Mouse (Mus musculus) limb, embryonic 15.5 days (tissue): ENCODE measurements around the gene Ifitm2. TPM values are rescaled to one million over a fixed set of nuclear protein-coding genes. Genes with fewer than 3 reads are reported as not detected.

ENCODE experiments used
- ATAC-seq: fragments of 200-750 bp; cut with Nextera tagmentation; 2 replicates; pipeline ENCODE4 v1.8.0; 2017; ENCODE audit warnings: low read depth, moderate TSS enrichment; ENCODE audit not compliant: insufficient number of reproducible peaks, low FRiP score, low TSS enrichment
- H3K27ac ChIP-seq: fragments of 300-500 bp; sonication (generic); 2 replicates; pipeline ENCODE4 v1.5.1; 2015; ENCODE audit warnings: moderate library complexity, mild to moderate bottlenecking, inconsistent platforms
- H3K27me3 ChIP-seq: fragments of 300-500 bp; sonication (generic); 2 replicates; pipeline ENCODE4 v1.6.1; 2015; ENCODE audit warnings: inconsistent platforms
- H3K36me3 ChIP-seq: fragments of 300-500 bp; sonication (generic); 2 replicates; pipeline ENCODE4 v1.6.1; 2015; ENCODE audit warnings: inconsistent platforms
- H3K4me1 ChIP-seq: fragments of 300-500 bp; sonication (generic); 2 replicates; pipeline ENCODE4 v1.6.1; 2015; ENCODE audit warnings: inconsistent platforms
- H3K4me2 ChIP-seq: fragments of 300-500 bp; sonication (generic); 2 replicates; pipeline ENCODE4 v1.6.1; 2015; ENCODE audit warnings: mild to moderate bottlenecking, inconsistent platforms
- H3K4me3 ChIP-seq: fragments of 300-500 bp; sonication (generic); 2 replicates; pipeline ENCODE4 v1.5.1; 2015; ENCODE audit warnings: mild to moderate bottlenecking, inconsistent platforms
- H3K9ac ChIP-seq: fragments of 300-500 bp; sonication (generic); 2 replicates; pipeline ENCODE4 v1.6.1; 2015; ENCODE audit warnings: inconsistent platforms
- H3K9me3 ChIP-seq: fragments of 300-500 bp; sonication (generic); 2 replicates; pipeline ENCODE4 v1.6.1; 2016; ENCODE audit warnings: inconsistent platforms
- WGBS: fragments of 180-500 bp; shearing (Covaris S2); methylation state at CpG from one replicate; pipeline ENCODE4 v1.1.7; 2015; 5-methylcytosine and 5-hydroxymethylcytosine counted together
- polyA plus RNA-seq: library from polyadenylated mRNA; unstranded; fragments of >200 nt; fragmentation: Nextera tagmentation; extraction: Ambion mirVana; gene quantifications from 2 replicates; pipeline ENCODE4 v1.2.1, GENCODE M21; 2015

The Ifitm2 gene
- polyA plus RNA-seq, 1 experiment from 2014 or later: 1,547 TPM

DNA sequence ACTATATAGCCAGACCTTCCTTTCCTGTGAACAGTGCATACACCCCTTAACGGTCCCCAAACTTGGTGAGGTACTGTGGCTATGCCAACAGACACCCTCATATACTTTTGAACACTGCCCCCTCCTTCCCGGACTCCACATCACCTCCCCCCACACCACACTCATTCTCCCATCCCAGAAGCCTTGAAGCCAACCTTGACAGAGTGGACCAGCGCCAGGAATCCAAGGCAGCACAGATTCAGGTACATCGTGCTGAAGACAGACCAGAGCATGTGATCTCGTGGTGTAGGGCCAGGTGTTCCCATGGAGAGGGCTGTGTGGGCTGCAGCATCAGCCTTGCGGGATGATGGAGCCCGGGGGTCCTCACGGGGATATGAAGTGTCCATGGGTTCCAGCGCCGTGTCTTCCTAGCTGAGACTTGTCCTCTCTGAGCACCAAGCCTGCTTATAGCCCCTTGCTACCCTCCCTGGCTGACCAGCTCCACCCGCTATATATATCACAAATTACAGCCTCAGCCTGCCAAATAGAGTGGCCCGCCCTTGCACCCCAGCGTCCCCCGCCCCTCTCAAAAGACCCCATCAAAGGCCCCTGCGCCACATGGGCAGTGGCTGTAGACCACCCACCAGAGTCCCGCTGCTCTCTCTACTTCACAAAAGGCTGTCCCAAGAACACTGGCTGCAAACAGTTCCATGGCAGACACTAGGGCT lies 5.8 kb downstream of the Ifitm2 start, which contains the start of gene Ifitm5:
TSS of gene Ifitm5 (minus strand) at position 468 of the 707 bp plus-strand sequence.
- H3K27ac ChIP-seq: peak within 1 kb of the TSS; percentile 80
- peaks cover 49% of the 10 kb centered on the region for H3K4me1 ChIP-seq
- H3K4me2 ChIP-seq: peak within 1 kb of the TSS; percentile 19
- no peaks in the 10 kb centered on the region for H3K9me3 ChIP-seq
- H3K36me3 ChIP-seq: peaks cover 55% of the 10 kb centered on the region
- no peak within 1 kb of the TSS for H3K4me3 ChIP-seq
- 68% methylated on average over 16 of the region's 16 CpGs for WGBS
- no peak for ATAC-seq
- H3K9ac ChIP-seq: peak within 1 kb of the TSS; percentile 14; the same call in 1 of the 2 replicates
- H3K27me3 ChIP-seq: no peaks in the 10 kb centered on the region

- Histone ChIP-seq H3K36me3 (peaks cover 61% of the 10 kb centered on the region), H3K27me3 (no peaks in the 10 kb centered on the region), H3K9ac (no peak overlapping the region), H3K9me3 (no peaks in the 10 kb centered on the region), H3K27ac (no peak overlapping the region), H3K4me1 (peaks cover 45% of the 10 kb centered on the region), H3K4me2 (no peak overlapping the region), H3K4me3 (no peak overlapping the region)
- ATAC-seq: no peak
- WGBS: 83% methylated on average over 6 of the region's 6 CpGs
Observed at GRCm38 (mm10) chr7:140949255-140949654, 6.5 kb downstream of the Ifitm2 start.

DNA sequence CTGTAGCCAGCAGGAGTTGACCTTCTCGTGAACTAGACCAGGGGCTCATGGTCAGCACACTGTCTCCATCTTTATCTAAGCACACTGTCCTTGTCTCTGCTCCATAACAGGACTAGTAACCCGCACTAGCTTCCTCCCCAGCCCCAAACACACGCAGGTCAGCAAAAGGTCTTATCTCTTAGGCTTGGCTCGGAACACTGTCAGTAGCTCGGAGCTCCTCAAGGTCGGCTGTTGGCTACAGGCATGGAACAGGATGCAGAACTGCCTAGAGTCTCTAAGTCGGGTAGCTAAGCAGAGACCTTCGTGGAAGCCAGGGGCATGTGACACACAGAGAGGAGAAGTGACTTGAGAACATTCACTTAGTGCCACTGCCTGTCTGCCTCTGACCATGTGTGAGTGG lies 7.6 kb downstream of the Ifitm2 start:
- no peak overlapping the region for H3K27ac ChIP-seq
- no peaks in the 10 kb centered on the region for H3K27me3 ChIP-seq
- peaks cover 60% of the 10 kb centered on the region for H3K36me3 ChIP-seq
- no peak overlapping the region for H3K9ac ChIP-seq
- H3K9me3 ChIP-seq: no peaks in the 10 kb centered on the region
- H3K4me2 ChIP-seq: no peak overlapping the region
- 81% methylated on average over 8 of the region's 8 CpGs for WGBS
- H3K4me1 ChIP-seq: peaks cover 36% of the 10 kb centered on the region
- ATAC-seq: no peak
- no peak overlapping the region for H3K4me3 ChIP-seq

DNA sequence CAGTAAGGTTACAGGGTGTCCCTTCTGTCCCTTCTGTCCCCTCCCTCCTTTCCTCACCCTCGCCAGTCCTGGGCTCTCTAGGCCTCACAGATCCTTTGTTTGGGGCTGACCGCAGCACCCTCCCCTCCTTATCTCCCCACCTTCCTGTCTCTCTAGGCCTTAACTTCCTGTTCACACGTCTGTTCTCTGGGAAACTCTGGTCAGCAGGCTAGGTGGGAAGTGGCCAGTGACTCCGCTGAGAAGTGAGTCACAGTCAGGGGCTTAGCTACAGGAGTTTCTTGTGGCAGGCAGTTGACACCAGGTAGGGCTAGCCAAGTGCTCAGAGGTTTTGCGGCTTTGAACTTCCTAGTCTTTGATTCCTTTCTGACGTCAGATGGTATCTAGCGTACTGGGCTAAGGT lies 8.8 kb downstream of the Ifitm2 start:
- no peak overlapping the region for H3K4me2 ChIP-seq
- no peaks in the 10 kb centered on the region for H3K27me3 ChIP-seq
- H3K4me1 ChIP-seq: peaks cover 36% of the 10 kb centered on the region
- no peaks in the 10 kb centered on the region for H3K9me3 ChIP-seq
- no peak overlapping the region for H3K9ac ChIP-seq
- H3K27ac ChIP-seq: no peak overlapping the region
- WGBS: 57% methylated on average over 7 of the region's 7 CpGs
- no peak overlapping the region for H3K4me3 ChIP-seq
- H3K36me3 ChIP-seq: peaks cover 56% of the 10 kb centered on the region
- ATAC-seq: no peak

- no peaks in the 10 kb centered on the region for H3K27me3 ChIP-seq
- no peaks in the 10 kb centered on the region for H3K9me3 ChIP-seq
- 93% methylated on average over 10 of the region's 10 CpGs for WGBS
- no peak overlapping the region for H3K4me2 ChIP-seq
- H3K4me3 ChIP-seq: no peak overlapping the region
- no peak for ATAC-seq
- peaks cover 56% of the 10 kb centered on the region for H3K36me3 ChIP-seq
- H3K27ac ChIP-seq: no peak overlapping the region
- H3K4me1 ChIP-seq: peaks cover 29% of the 10 kb centered on the region
- no peak overlapping the region for H3K9ac ChIP-seq
Observed at GRCm38 (mm10) chr7:140946311-140946710, 9.5 kb downstream of the Ifitm2 start.

- Histone ChIP-seq H3K4me1 (peaks cover 23% of the 10 kb centered on the region), H3K4me3 (no peak overlapping the region), H3K9me3 (no peaks in the 10 kb centered on the region), H3K36me3 (peaks cover 56% of the 10 kb centered on the region), H3K27me3 (no peaks in the 10 kb centered on the region), H3K9ac (no peak overlapping the region), H3K4me2 (no peak overlapping the region), H3K27ac (no peak overlapping the region)
- WGBS: 93% methylated on average over 5 of the region's 5 CpGs
- ATAC-seq: no peak
Observed at GRCm38 (mm10) chr7:140945247-140945646, 10.5 kb downstream of the Ifitm2 start.

GRCm38 (mm10) chr7:140944236-140944635 lies 11.6 kb downstream of the Ifitm2 start:
- no peak overlapping the region for H3K4me2 ChIP-seq
- 82% methylated on average over 7 of the region's 7 CpGs for WGBS
- no peak overlapping the region for H3K4me3 ChIP-seq
- peaks cover 48% of the 10 kb centered on the region for H3K36me3 ChIP-seq
- H3K4me1 ChIP-seq: peaks cover 28% of the 10 kb centered on the region
- no peak overlapping the region for H3K9ac ChIP-seq
- no peaks in the 10 kb centered on the region for H3K27me3 ChIP-seq
- no peak for ATAC-seq
- no peaks in the 10 kb centered on the region for H3K9me3 ChIP-seq
- no peak overlapping the region for H3K27ac ChIP-seq

DNA sequence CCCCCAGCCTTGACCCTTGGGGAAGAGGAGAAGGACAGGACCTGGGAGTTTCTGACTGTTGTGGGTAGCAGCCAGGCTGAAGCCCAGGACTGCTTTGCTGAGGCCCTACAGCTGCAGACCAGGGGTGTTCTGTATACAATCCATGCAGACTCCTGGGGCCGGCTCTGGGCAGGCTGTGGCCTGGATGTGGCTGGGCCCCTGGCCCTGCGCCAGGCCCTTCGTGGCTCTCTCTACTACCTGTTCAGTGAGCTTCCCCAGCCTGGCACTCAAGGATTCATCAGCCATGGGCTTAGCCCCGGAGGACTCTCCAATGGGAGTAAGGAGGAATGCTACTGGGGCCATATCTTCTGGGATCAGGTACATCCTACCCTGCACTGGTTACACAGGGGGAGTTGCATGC lies 12.4 kb downstream of the Ifitm2 start:
- H3K27ac ChIP-seq: peak overlapping the region; percentile 97
- H3K9ac ChIP-seq: no peak overlapping the region
- no peaks in the 10 kb centered on the region for H3K27me3 ChIP-seq
- peaks cover 33% of the 10 kb centered on the region for H3K4me1 ChIP-seq
- no peaks in the 10 kb centered on the region for H3K9me3 ChIP-seq
- peaks cover 39% of the 10 kb centered on the region for H3K36me3 ChIP-seq
- ATAC-seq: no peak
- no peak overlapping the region for H3K4me3 ChIP-seq
- H3K4me2 ChIP-seq: no peak overlapping the region
- WGBS: 74% methylated on average over 4 of the region's 4 CpGs

GRCm38 (mm10) chr7:140942811-140943210 lies 13.0 kb downstream of the Ifitm2 start:
- no peak for ATAC-seq
- peak overlapping the region; percentile 56; the same call in 1 of the 2 replicates for H3K4me3 ChIP-seq
- WGBS: 87% methylated on average over 10 of the region's 10 CpGs
- H3K9me3 ChIP-seq: no peaks in the 10 kb centered on the region
- H3K4me1 ChIP-seq: peaks cover 33% of the 10 kb centered on the region
- peak overlapping the region; percentile 97 for H3K27ac ChIP-seq
- H3K36me3 ChIP-seq: peaks cover 34% of the 10 kb centered on the region
- no peak overlapping the region for H3K9ac ChIP-seq
- H3K27me3 ChIP-seq: no peaks in the 10 kb centered on the region
- no peak overlapping the region for H3K4me2 ChIP-seq

- Histone ChIP-seq H3K4me1 (peaks cover 33% of the 10 kb centered on the region), H3K4me2 (peak overlapping the region; percentile 65), H3K36me3 (peaks cover 29% of the 10 kb centered on the region), H3K9ac (peak overlapping the region; percentile 71), H3K27me3 (no peaks in the 10 kb centered on the region), H3K9me3 (no peaks in the 10 kb centered on the region), H3K27ac (peak overlapping the region; percentile 97), H3K4me3 (peak overlapping the region; percentile 56)
- ATAC-seq: no peak
- WGBS: 56% methylated on average over 9 of the region's 9 CpGs
Observed at GRCm38 (mm10) chr7:140942341-140942740, 13.4 kb downstream of the Ifitm2 start.

- H3K27ac ChIP-seq: peak within 1 kb of the TSS; percentile 97
Observed at GRCm38 (mm10) chr7:140941222-140942051, 14.3 kb downstream of the Ifitm2 start, which contains the start of gene Pgghg. Pgghg (plus strand) TSS chr7:140941391.

More at GRCm38 (mm10) chr7:140941222-140942051, 14.3 kb downstream of the Ifitm2 start, which contains the start of gene Pgghg:
- Histone ChIP-seq H3K36me3 (peaks cover 20% of the 10 kb centered on the region), H3K27me3 (no peaks in the 10 kb centered on the region; the same call in 1 of the 2 replicates), H3K4me2 (peak within 1 kb of the TSS; percentile 65), H3K4me3 (peak within 1 kb of the TSS; percentile 56), H3K9ac (peak within 1 kb of the TSS; percentile 71), H3K4me1 (peaks cover 33% of the 10 kb centered on the region), H3K9me3 (no peaks in the 10 kb centered on the region)
- 1% methylated on average over 33 of the region's 33 CpGs for WGBS
- ATAC-seq: peak; percentile 89
